In genomic region chr15:61770721-61771542, GRCm38 (mm10) we compare ENCODE assay signal across 8 mouse cellular contexts.
DNase-seq lines count a peak whose midpoint lies in the region; ATAC-seq and TF ChIP-seq lines count a peak whose summit lies in the region.

No protein-coding gene starts in this region.

- H3K9ac ChIP-seq in heart, embryonic 12.5 days = no peak overlapping the region
- no peak overlapping the region for H3K9ac ChIP-seq in lung, embryonic 14.5 days
- H3K9ac ChIP-seq in hindbrain, postnatal 0 days (replicated peaks; ENCODE audit: low read length) = no peak overlapping the region

- ATAC-seq in heart, embryonic 12.5 days (ENCODE audit: insufficient number of reproducible peaks, low FRiP score) = peak; percentile 47; the same call in 1 of the 2 replicates
- ATAC-seq in lung, embryonic 14.5 days (ENCODE audit: insufficient read depth) = peak; percentile 68
- no peak for ATAC-seq in megakaryocyte-erythroid progenitor cell, adult 5-6 weeks (replicated peaks; ENCODE audit: low FRiP score, low TSS enrichment, poor library complexity, severe bottlenecking)
- no peak for ATAC-seq in hindbrain, postnatal 0 days

- H3K4me1 ChIP-seq in heart, embryonic 12.5 days (replicated peaks) = peaks cover 22% of the 10 kb centered on the region
- H3K4me1 ChIP-seq in lung, embryonic 14.5 days (ENCODE audit: insufficient read depth) = peaks cover 14% of the 10 kb centered on the region
- no peaks in the 10 kb centered on the region for H3K4me1 ChIP-seq in hindbrain, postnatal 0 days (ENCODE audit: insufficient read depth, low read length)

- peaks cover 7% of the 10 kb centered on the region; the same call in 1 of the 2 replicates for H3K9me3 ChIP-seq in heart, embryonic 12.5 days (replicated peaks)
- no peaks in the 10 kb centered on the region for H3K9me3 ChIP-seq in lung, embryonic 14.5 days (ENCODE audit: low read depth, low read length)
- H3K9me3 ChIP-seq in hindbrain, postnatal 0 days (ENCODE audit: low read length) = no peaks in the 10 kb centered on the region

- 46% methylated on average over 14 of the region's 14 CpGs for WGBS in heart, embryonic 12.5 days
- 37% methylated on average over 14 of the region's 14 CpGs for WGBS in lung, embryonic 14.5 days
- WGBS in hindbrain, postnatal 0 days = 62% methylated on average over 14 of the region's 14 CpGs

- no peaks in the 10 kb centered on the region for H3K27me3 ChIP-seq in heart, embryonic 12.5 days (replicated peaks)
- H3K27me3 ChIP-seq in lung, embryonic 14.5 days (ENCODE audit: insufficient read depth, low read length) = no peaks in the 10 kb centered on the region
- H3K27me3 ChIP-seq in hindbrain, postnatal 0 days (ENCODE audit: insufficient read depth, low read length) = no peaks in the 10 kb centered on the region

- TF ChIP-seq CTCF in lung, embryonic 14.5 days (IDR thresholded peaks at IDR 0.05; ENCODE audit: low read depth) = no peak
- TF ChIP-seq CTCF in hindbrain, postnatal 0 days (IDR thresholded peaks at IDR 0.05; ENCODE audit: low read depth) = no peak

- H3K36me3 ChIP-seq in heart, embryonic 12.5 days = no peaks in the 10 kb centered on the region
- H3K36me3 ChIP-seq in lung, embryonic 14.5 days (ENCODE audit: insufficient read depth) = no peaks in the 10 kb centered on the region
- H3K36me3 ChIP-seq in hindbrain, postnatal 0 days (ENCODE audit: insufficient read depth, low read length) = no peaks in the 10 kb centered on the region

- no peak overlapping the region for H3K4me3 ChIP-seq in heart, embryonic 12.5 days
- H3K4me3 ChIP-seq in lung, embryonic 14.5 days (ENCODE audit: low read depth, low read length) = no peak overlapping the region
- no peak overlapping the region for H3K4me3 ChIP-seq in hindbrain, postnatal 0 days (ENCODE audit: low read length)

- peak; percentile 91 for DNase-seq in heart, adult 11 months
- no peak for DNase-seq in heart, postnatal 25 days (ENCODE audit: low spot score)
- peak; percentile 18 for DNase-seq in adrenal gland, postnatal 14 days
- peak; percentile 73 for DNase-seq in lung, embryonic 14.5 days
- DNase-seq in urinary bladder, postnatal 36 days (ENCODE audit: low spot score in 2 of 2) = no peak
- no peak for DNase-seq in hindbrain, postnatal 0 days (ENCODE audit: low spot score)

- peak overlapping the region; percentile 52 for H3K27ac ChIP-seq in heart, embryonic 12.5 days (ENCODE audit: poor library complexity, severe bottlenecking)
- peak overlapping the region; percentile 71; the same call in 1 of the 2 replicates for H3K27ac ChIP-seq in lung, embryonic 14.5 days (ENCODE audit: low read depth)
- H3K27ac ChIP-seq in hindbrain, postnatal 0 days = no peak overlapping the region

- no peak overlapping the region for H3K4me2 ChIP-seq in heart, embryonic 12.5 days
- peak overlapping the region; percentile 34 for H3K4me2 ChIP-seq in lung, embryonic 14.5 days
- no peak overlapping the region for H3K4me2 ChIP-seq in hindbrain, postnatal 0 days (ENCODE audit: low read depth, low read length)

- intact Hi-C loops in heart, postnatal 25 days (cut with DNase I) = no loop called here

Comparison
In these comparisons a context has a peak if more than half of its experiments do, and no peak if none do; other contexts are left out.
1. DNase-seq: peak in heart, adult 11 months (single experiment), adrenal gland, postnatal 14 days (single experiment) and lung, embryonic 14.5 days (single experiment); none in heart, postnatal 25 days (single experiment), urinary bladder, postnatal 36 days (0 of 2) and hindbrain, postnatal 0 days (single experiment).
2. ATAC-seq: peak in heart, embryonic 12.5 days (single experiment) and lung, embryonic 14.5 days (single experiment); none in megakaryocyte-erythroid progenitor cell, adult 5-6 weeks (single experiment) and hindbrain, postnatal 0 days (single experiment).